Mouse (Mus musculus) cerebellum, adult 2 months (tissue): ENCODE results near the gene Nectin4.

Experiments used
- CTCF ChIP-seq: fragments of 200-500 bp; IDR thresholded peaks from 2 replicates; pipeline ENCODE4 v1.5.1; 2011; ENCODE audit warnings: low read depth, mild to moderate bottlenecking, control low read depth, low read length, moderate library complexity, borderline replicate concordance; ENCODE audit not compliant: insufficient read depth
- POLR2A ChIP-seq: fragments of 200-500 bp; IDR thresholded peaks from 2 replicates; pipeline ENCODE4 v1.6.1; 2011; ENCODE audit warnings: low read length, control low read depth, borderline replicate concordance; ENCODE audit not compliant: insufficient read depth

- TF ChIP-seq POLR2A, result no peak
- no peak for TF ChIP-seq CTCF
Measured at GRCm38 (mm10) chr1:171412001-171412441, 42.1 kb downstream of the Nectin4 start.
